Mouse (Mus musculus): ENCODE data around the gene Depdc5. TPM values are rescaled to one million over a fixed set of nuclear protein-coding genes. Genes with fewer than 3 reads are reported as not detected.

Gene Depdc5
- polyA plus RNA-seq, 1 experiment = 22.4 TPM

DNA sequence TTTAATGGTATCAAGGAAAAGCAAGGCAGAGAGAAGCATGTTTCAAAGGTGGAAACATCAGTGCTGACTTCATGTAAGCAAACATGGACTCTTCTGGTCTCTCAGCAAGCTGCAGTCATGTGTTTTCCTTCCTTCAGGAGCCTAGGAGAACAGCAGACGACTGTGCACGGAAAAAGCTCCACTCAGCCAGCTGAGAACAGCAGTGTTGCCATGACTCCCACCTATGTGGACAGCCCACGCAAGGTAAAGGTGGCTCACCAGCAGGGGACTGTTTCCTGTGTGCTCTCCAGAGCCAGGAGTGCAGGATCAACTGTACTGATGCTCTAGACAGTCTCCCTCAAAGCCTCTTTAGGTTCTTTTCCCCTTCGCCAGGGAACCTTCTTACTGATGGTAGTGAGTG is 92.2 kb downstream of the Depdc5 start:
- TF ChIP-seq CTCF (IDR thresholded peaks at IDR 0.05; ENCODE audit: borderline replicate concordance, insufficient read depth, low read length) = no peak
- TF ChIP-seq POLR2A (IDR thresholded peaks at IDR 0.05; ENCODE audit: low read depth, low read length) = no peak
- no peak overlapping the region for H3K4me3 ChIP-seq (ENCODE audit: insufficient read depth, low read length)
- no peak overlapping the region for H3K27ac ChIP-seq (ENCODE audit: insufficient read depth, low read length)
- H3K4me1 ChIP-seq (ENCODE audit: control insufficient read depth, insufficient read depth, low read length) = peaks cover 2% of the 10 kb centered on the region; the same call in 1 of the 2 replicates

- Histone ChIP-seq H3K4me1 (ENCODE audit: control insufficient read depth, insufficient read depth, low read length) (no peaks in the 10 kb centered on the region), H3K4me3 (ENCODE audit: insufficient read depth, low read length) (no peak overlapping the region), H3K27ac (ENCODE audit: insufficient read depth, low read length) (no peak overlapping the region)
- TF ChIP-seq POLR2A (IDR thresholded peaks at IDR 0.05; ENCODE audit: low read depth, low read length) (no peak), CTCF (IDR thresholded peaks at IDR 0.05; ENCODE audit: borderline replicate concordance, insufficient read depth, low read length) (no peak)
Measured at GRCm38 (mm10) chr5:32961616-32962015, 98.1 kb downstream of the Depdc5 start.

DNA sequence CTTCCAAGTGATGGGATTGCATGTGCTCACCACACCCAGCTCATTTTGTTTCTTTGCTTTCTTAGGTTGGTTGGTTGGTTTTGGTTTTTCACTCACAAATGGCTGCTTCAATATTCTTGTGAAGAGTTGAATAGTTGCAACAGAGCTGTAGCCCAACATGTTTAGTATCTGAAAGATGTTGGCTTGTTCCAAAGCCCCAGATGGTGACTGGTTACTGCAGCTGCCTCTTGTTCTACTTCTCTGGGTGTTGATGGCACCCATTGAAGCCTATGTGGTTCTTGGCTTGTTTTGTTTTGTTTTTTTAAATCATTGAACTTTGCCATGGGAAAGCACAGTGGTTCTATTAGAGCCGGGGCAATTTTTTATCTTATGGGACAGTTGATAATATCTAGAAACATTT is 99.1 kb downstream of the Depdc5 start:
- Histone ChIP-seq H3K4me1 (ENCODE audit: control insufficient read depth, insufficient read depth, low read length) (0 out of 2 replicates have a peak, but pooled peaks cover 2% of the 10 kb centered on the region), H3K27ac (ENCODE audit: insufficient read depth, low read length) (no peak overlapping the region), H3K4me3 (ENCODE audit: insufficient read depth, low read length) (no peak overlapping the region)
- TF ChIP-seq CTCF (IDR thresholded peaks at IDR 0.05; ENCODE audit: borderline replicate concordance, insufficient read depth, low read length) (no peak), POLR2A (IDR thresholded peaks at IDR 0.05; ENCODE audit: low read depth, low read length) (no peak)

- TF ChIP-seq CTCF (IDR thresholded peaks at IDR 0.05; ENCODE audit: borderline replicate concordance, insufficient read depth, low read length) (no peak), POLR2A (IDR thresholded peaks at IDR 0.05; ENCODE audit: low read depth, low read length) (no peak)
- Histone ChIP-seq H3K4me3 (ENCODE audit: insufficient read depth, low read length) (no peak overlapping the region), H3K27ac (ENCODE audit: insufficient read depth, low read length) (no peak overlapping the region), H3K4me1 (ENCODE audit: control insufficient read depth, insufficient read depth, low read length) (no peaks in the 10 kb centered on the region)
Measured at GRCm38 (mm10) chr5:32976541-32976940, 113.0 kb downstream of the Depdc5 start.

DNA sequence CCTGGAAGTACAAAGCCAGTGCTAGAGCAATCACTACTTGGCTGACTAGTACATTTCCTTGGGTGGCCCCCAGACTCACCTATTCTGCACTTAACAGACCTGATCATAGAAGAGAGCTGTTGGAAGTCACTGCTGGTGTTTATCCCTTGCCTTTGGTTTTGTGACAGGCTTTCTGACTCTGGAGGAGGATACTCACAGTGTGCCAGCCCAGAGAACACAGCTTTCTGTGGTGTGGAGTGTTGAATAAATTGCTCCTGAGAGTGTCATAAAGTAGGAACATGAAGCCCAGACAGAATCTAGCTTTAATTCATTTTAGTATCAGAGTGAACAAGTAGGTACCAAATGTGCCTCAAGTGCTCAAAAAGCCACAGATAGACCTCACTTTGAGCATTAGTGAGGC is 113.7 kb downstream of the Depdc5 start:
- H3K4me1 ChIP-seq (ENCODE audit: control insufficient read depth, insufficient read depth, low read length) = no peaks in the 10 kb centered on the region
- H3K27ac ChIP-seq (ENCODE audit: insufficient read depth, low read length) = no peak overlapping the region
- no peak for TF ChIP-seq POLR2A (IDR thresholded peaks at IDR 0.05; ENCODE audit: low read depth, low read length)
- no peak for TF ChIP-seq CTCF (IDR thresholded peaks at IDR 0.05; ENCODE audit: borderline replicate concordance, insufficient read depth, low read length)
- H3K4me3 ChIP-seq (ENCODE audit: insufficient read depth, low read length) = no peak overlapping the region

- TF ChIP-seq POLR2A (IDR thresholded peaks at IDR 0.05; ENCODE audit: low read depth, low read length) (no peak), CTCF (IDR thresholded peaks at IDR 0.05; ENCODE audit: borderline replicate concordance, insufficient read depth, low read length) (no peak)
- Histone ChIP-seq H3K4me1 (ENCODE audit: control insufficient read depth, insufficient read depth, low read length) (peaks cover 5% of the 10 kb centered on the region; the same call in 1 of the 2 replicates), H3K27ac (ENCODE audit: insufficient read depth, low read length) (no peak overlapping the region), H3K4me3 (ENCODE audit: insufficient read depth, low read length) (no peak overlapping the region)
Measured at GRCm38 (mm10) chr5:32985379-32985778, 121.9 kb downstream of the Depdc5 start.

DNA sequence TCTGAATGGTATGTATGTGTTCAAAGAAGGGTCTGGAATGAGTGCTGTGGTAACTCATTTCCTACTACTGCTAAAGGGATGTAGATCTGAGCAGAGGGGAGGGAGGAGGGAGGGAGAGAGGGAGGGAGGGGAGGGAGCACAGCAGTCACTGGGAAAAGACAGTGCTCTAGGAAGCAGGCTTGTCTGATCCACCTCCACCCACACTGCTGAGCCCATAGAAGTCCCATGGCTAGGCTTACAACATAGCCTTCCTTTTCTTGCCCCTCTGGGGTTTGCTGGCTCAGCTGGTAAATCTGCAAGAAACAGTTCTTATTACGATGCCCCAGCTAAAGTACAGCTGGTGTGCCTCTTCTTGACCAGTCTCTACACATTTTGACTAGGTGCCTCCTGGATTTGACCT is 124.4 kb downstream of the Depdc5 start:
- no peak overlapping the region for H3K4me3 ChIP-seq (ENCODE audit: insufficient read depth, low read length)
- no peaks in the 10 kb centered on the region for H3K4me1 ChIP-seq (ENCODE audit: control insufficient read depth, insufficient read depth, low read length)
- TF ChIP-seq POLR2A (IDR thresholded peaks at IDR 0.05; ENCODE audit: low read depth, low read length) (no peak), CTCF (IDR thresholded peaks at IDR 0.05; ENCODE audit: borderline replicate concordance, insufficient read depth, low read length) (no peak)
- H3K27ac ChIP-seq (ENCODE audit: insufficient read depth, low read length) = no peak overlapping the region

DNA sequence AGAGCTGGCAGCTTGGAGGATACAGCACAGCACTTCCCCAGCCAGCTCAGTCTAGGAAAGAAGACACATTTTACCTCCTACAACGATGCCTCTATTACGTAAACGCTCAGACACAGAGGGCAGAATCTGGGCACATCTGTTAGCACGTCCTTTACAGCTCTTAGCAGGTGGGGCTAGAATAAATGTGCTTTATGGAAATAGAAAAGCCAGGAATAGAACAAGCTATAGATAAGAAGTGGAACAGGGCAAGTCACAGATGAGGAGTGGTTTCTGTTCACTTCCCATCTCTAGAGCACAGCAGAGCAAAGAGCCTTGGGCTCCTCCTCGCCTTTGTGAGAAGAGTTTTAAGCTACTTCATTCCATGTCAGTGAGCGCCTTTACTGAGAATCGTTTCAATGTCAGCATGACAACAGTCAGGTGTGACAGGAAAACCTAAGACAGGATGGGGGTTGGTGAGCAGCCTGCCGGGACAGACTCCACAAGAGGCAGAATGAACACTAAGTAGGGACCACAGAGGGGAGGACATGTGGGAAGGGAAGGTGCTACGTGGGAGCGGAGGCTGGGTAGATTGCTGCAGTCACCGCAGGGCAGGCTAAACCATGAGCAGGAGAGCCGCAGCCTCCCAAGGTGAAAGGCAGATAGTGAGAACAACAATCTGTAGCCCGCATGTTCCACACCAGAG is 126.6 kb downstream of the Depdc5 start:
- H3K4me1 ChIP-seq (ENCODE audit: control insufficient read depth, insufficient read depth, low read length) = no peaks in the 10 kb centered on the region
- TF ChIP-seq CTCF (IDR thresholded peaks at IDR 0.05; ENCODE audit: borderline replicate concordance, insufficient read depth, low read length) (no peak), POLR2A (IDR thresholded peaks at IDR 0.05; ENCODE audit: low read depth, low read length) (no peak)
- no peak overlapping the region for H3K27ac ChIP-seq (ENCODE audit: insufficient read depth, low read length)
- H3K4me3 ChIP-seq (ENCODE audit: insufficient read depth, low read length) = no peak overlapping the region

DNA sequence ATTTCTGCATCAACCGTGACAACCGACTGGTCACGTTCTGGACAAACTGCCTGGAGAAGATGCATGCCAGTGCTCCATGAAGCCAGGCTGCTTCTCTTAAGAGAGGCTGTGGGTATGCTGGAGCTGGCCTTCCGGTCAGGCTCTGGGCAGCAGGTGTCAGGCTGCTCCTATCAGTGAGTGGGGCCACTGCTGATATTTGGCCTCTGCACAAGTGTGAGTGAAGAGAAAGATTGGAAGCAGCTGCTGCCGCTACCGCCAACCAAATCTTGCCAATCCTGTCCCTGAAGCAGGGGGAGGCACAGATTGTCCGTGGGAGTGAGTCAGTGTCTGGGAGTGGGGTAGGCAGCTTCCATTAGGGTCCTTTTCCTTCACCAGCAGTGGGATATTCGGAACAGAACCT is 127.7 kb downstream of the Depdc5 start:
- no peaks in the 10 kb centered on the region for H3K4me1 ChIP-seq (ENCODE audit: control insufficient read depth, insufficient read depth, low read length)
- H3K4me3 ChIP-seq (ENCODE audit: insufficient read depth, low read length) = no peak overlapping the region
- no peak overlapping the region for H3K27ac ChIP-seq (ENCODE audit: insufficient read depth, low read length)
- TF ChIP-seq CTCF (IDR thresholded peaks at IDR 0.05; ENCODE audit: borderline replicate concordance, insufficient read depth, low read length) (no peak), POLR2A (IDR thresholded peaks at IDR 0.05; ENCODE audit: low read depth, low read length) (no peak)

DNA sequence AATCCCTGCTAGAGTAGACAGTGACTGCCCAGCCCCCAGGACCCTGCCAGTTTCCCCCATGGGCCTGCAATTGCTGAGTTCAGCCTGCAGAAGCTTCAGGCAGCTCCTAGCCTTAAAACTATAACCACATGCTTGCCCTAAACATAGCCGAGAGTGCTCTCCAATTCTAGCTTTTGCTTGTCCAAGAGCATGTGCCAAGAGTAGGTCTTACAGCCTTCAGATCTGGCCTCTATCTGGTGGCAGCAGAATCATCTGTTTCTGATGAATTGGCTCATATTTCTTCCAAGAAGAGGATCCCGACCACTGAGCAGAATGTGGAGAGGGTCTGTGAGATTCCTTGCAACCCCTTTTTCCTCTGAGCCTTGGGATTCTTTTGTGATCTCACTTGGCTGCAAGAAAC is 131.0 kb downstream of the Depdc5 start:
- Histone ChIP-seq H3K4me3 (ENCODE audit: insufficient read depth, low read length) (no peak overlapping the region), H3K27ac (ENCODE audit: insufficient read depth, low read length) (no peak overlapping the region), H3K4me1 (ENCODE audit: control insufficient read depth, insufficient read depth, low read length) (no peaks in the 10 kb centered on the region)
- no peak for TF ChIP-seq POLR2A (IDR thresholded peaks at IDR 0.05; ENCODE audit: low read depth, low read length)
- no peak for TF ChIP-seq CTCF (IDR thresholded peaks at IDR 0.05; ENCODE audit: borderline replicate concordance, insufficient read depth, low read length)

Measured in embryonic fibroblast, embryonic 13.5 days (primary cell).